Mouse (Mus musculus): Measurements from ENCODE around the gene Hsd11b1. TPM values are rescaled to one million over a fixed set of nuclear protein-coding genes. Genes with fewer than 3 reads are reported as not detected.
A peak's percentile ranks its signal among the peaks of the same experiment; 100 is the strongest.

Gene Hsd11b1
- total RNA-seq, 4 experiments from 2014 or later = 36.3 to 42.8 (median 37.7) TPM

GRCm38 (mm10) chr1:193243571-193244193 lies 20.2 kb downstream of the Hsd11b1 start:
- DNase-seq (ENCODE audit: low spot score in 2 of 2) = no peak

- DNase-seq (ENCODE audit: low spot score in 2 of 2) = no peak
Observed at GRCm38 (mm10) chr1:193242863-193243262, 21.0 kb downstream of the Hsd11b1 start.

GRCm38 (mm10) chr1:193242238-193242637 lies 21.6 kb downstream of the Hsd11b1 start:
- DNase-seq (ENCODE audit: low spot score in 2 of 2) = peak; percentile 93

- no peak for DNase-seq (ENCODE audit: low spot score in 2 of 2)
Observed at GRCm38 (mm10) chr1:193241436-193241835, 22.4 kb downstream of the Hsd11b1 start.

GRCm38 (mm10) chr1:193238426-193238825 lies 25.4 kb downstream of the Hsd11b1 start:
- peak in 1 of 2 experiments; percentile 33 for DNase-seq (ENCODE audit: low spot score in 2 of 2)

GRCm38 (mm10) chr1:193234930-193235329 lies 28.9 kb downstream of the Hsd11b1 start:
- no peak for DNase-seq (ENCODE audit: low spot score in 2 of 2)

GRCm38 (mm10) chr1:193234130-193234645 lies 29.7 kb downstream of the Hsd11b1 start:
- DNase-seq (ENCODE audit: low spot score in 2 of 2) = no peak

- no peak for DNase-seq (ENCODE audit: low spot score in 2 of 2)
Observed at GRCm38 (mm10) chr1:193232732-193233131, 31.1 kb downstream of the Hsd11b1 start.

GRCm38 (mm10) chr1:193230935-193231334 lies 32.9 kb downstream of the Hsd11b1 start:
- no peak for DNase-seq (ENCODE audit: low spot score in 2 of 2)

- DNase-seq (ENCODE audit: low spot score in 2 of 2) = no peak
Observed at GRCm38 (mm10) chr1:193230531-193230930, 33.3 kb downstream of the Hsd11b1 start.

GRCm38 (mm10) chr1:193229570-193229969 lies 34.3 kb downstream of the Hsd11b1 start:
- no peak for DNase-seq (ENCODE audit: low spot score in 2 of 2)

GRCm38 (mm10) chr1:193227537-193227936 lies 36.3 kb downstream of the Hsd11b1 start:
- DNase-seq (ENCODE audit: low spot score in 2 of 2) = no peak

- no peak for DNase-seq (ENCODE audit: low spot score in 2 of 2)
Observed at GRCm38 (mm10) chr1:193226724-193227522, 37.0 kb downstream of the Hsd11b1 start.

GRCm38 (mm10) chr1:193226114-193226513 lies 37.8 kb downstream of the Hsd11b1 start:
- DNase-seq (ENCODE audit: low spot score in 2 of 2) = no peak

- no peak for DNase-seq (ENCODE audit: low spot score in 2 of 2)
Observed at GRCm38 (mm10) chr1:193225531-193225930, 38.3 kb downstream of the Hsd11b1 start.

GRCm38 (mm10) chr1:193220408-193220807 lies 43.5 kb downstream of the Hsd11b1 start:
- DNase-seq (ENCODE audit: low spot score in 2 of 2) = no peak

- no peak for DNase-seq (ENCODE audit: low spot score in 2 of 2)
Observed at GRCm38 (mm10) chr1:193216000-193216399, 47.9 kb downstream of the Hsd11b1 start.

GRCm38 (mm10) chr1:193214053-193214452 lies 49.8 kb downstream of the Hsd11b1 start:
- DNase-seq (ENCODE audit: low spot score in 2 of 2) = no peak

- no peak for DNase-seq (ENCODE audit: low spot score in 2 of 2)
Observed at GRCm38 (mm10) chr1:193211371-193211770, 52.5 kb downstream of the Hsd11b1 start.

GRCm38 (mm10) chr1:193208178-193208577 lies 55.7 kb downstream of the Hsd11b1 start:
- DNase-seq (ENCODE audit: low spot score in 2 of 2) = peak; percentile 50 to 66

GRCm38 (mm10) chr1:193207503-193207902 lies 56.4 kb downstream of the Hsd11b1 start, which contains the start of gene Lamb3:
Gene Lamb3, plus strand, starts transcription at chr1:193207699.
- no peak for DNase-seq (ENCODE audit: low spot score in 2 of 2)

- DNase-seq (ENCODE audit: low spot score in 2 of 2) = no peak
Observed at GRCm38 (mm10) chr1:193205431-193205830, 58.4 kb downstream of the Hsd11b1 start.
